Mouse (Mus musculus) adrenal gland, adult 8-10 months (tissue): Measurements from ENCODE around the gene Rnf114. TPM values are rescaled to one million over a fixed set of nuclear protein-coding genes. Genes with fewer than 3 reads are reported as not detected.

Experiments used
- DNase-seq: peaks from one replicate; pipeline ENCODE4 v3.0.0; 2022
- total RNA-seq, 4 experiments: library from RNA; stranded (reverse); gene quantifications; 2 replicates each; pipeline ENCODE4 v1.2.4; 2022

Gene Rnf114
- total RNA-seq, 4 experiments from 2014 or later = 74.5 to 110 (median 100) TPM

DNA sequence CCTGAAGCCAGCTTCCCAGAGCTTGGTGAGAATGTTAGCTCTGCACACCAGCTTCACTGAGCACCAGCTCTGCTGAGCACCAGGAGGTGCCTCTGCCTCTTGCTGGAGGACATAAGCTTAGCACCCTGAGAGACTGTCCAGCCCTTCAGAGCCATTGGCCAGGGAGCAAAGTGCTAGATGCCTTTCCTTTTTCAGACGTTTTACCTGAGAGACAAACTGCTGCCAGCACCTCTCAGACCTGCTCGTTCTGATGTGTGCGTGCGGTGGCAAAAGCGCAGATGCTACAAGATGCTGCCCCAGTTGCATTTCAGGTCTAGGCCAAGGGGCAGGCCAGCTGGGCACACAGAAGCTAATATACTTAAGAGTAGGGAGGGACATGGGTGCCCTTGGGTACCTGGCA is 16.8 kb upstream of the Rnf114 start:
- no peak for DNase-seq

GRCm38 (mm10) chr2:167476200-167476688 is 16.2 kb upstream of the Rnf114 start:
- no peak for DNase-seq

- no peak for DNase-seq
These were observed 15.7 kb upstream of the Rnf114 start for GRCm38 (mm10) chr2:167476762-167477161.

GRCm38 (mm10) chr2:167478128-167478527 is 14.3 kb upstream of the Rnf114 start:
- DNase-seq = no peak

DNA sequence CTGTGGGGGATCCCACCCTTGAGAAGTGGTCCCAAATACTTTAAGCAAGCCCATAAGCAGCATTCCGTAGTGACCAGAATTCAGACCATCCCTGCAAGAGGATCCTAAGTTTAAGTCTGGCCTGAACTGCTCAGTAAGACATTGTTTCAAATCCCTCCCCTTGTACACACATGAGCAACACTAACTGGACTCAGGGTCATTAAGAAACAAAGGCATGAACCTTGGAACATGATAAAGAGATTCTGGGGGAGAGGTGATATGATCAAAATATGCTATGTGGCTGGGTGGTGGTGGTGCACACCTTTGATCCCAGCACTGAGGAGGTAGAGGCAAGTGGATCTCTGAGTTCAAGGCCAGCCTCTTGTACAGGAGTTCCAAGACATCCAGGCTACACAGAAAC is 12.9 kb upstream of the Rnf114 start:
- DNase-seq = no peak

GRCm38 (mm10) chr2:167482681-167483080 is 9.8 kb upstream of the Rnf114 start:
- DNase-seq = no peak

- DNase-seq = no peak
These were observed 9.2 kb upstream of the Rnf114 start for GRCm38 (mm10) chr2:167483081-167483826.

DNA sequence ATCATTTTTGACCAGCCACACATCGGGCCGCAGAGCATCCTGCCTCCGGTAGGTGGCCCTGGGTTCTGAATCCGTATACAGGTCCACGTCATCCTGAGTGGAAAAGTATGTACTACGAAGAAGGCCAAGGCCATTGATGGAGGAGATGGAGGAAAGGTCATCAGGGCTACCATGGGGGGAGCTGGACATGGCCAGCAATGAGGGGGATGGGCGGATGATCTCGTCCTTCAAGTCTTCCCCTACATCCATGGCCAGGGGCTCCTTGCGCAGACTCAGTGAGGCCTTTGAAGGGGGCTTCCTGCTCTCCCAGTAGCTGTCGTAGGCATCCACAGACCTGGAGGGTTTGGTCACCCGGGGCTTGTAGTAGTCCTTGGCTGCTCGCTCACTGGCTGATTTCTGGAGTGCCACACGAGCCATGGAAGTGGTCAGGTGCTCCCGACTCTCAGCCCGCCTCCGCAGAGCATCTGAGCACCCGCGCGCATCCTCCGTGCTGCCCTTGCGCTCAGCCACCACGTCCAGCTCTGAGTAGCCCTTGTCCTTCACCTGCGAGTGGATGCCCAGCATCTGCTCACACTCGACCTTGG is 8.5 kb upstream of the Rnf114 start:
- no peak for DNase-seq

DNA sequence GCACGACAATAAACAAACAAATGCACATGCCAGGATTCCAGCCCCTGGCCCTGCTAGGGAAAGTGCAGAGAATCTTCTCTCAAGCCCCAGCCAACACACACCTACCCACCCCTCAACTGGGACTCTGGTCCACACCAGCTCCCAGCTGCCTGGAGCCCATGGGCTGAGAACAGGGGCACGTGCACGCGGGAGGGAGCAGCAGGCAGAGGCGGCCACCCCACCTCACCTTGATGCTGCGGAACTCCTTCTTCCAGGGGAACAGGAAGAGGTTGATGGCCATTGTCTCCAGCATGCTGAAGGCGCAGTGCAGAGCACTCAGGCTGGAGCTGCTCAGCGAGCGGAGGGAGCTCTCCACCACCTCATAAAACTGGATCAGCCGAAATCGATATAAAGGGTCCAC is 7.5 kb upstream of the Rnf114 start:
- DNase-seq = no peak

DNA sequence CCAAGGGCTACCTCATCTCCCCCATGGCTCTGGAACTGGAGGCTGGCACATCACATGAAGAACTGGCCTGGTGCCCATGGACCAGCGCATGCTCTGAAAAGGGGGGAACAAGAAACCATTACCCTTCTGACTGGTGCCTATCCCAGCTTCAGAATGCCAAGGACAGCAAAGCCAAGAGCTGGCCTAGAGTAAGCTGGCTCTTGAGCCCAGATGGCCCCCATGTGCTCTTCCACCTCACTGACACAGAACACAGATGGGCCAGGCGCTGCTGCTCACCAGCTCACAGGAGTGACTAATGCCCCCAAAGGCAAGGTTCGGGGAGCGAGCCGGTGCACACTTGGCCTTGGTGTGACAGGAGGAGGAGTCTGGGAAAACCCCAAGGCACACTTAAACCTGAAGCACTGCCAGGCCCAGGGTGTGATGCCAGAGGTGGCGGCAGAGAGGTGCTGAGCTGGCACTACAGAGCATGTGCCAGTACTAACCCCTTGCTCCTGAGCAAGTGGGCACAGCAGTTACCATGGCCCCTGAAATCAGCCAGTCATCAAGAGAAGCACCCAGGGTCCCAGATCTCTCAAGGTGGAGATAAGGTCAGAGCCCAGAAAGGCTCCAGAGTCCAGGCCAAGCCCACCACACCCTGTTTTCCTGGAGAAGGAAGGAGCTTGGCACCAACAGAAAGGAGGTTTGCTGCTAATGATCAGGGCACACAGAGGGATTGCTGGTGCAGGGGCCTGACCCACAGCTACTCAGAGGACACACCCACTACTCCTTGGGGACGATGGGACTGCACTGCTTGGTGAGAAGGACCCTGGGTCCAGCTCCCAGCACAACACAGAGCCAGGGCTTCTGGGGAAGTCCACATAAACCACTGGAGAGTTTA is 6.7 kb upstream of the Rnf114 start:
- DNase-seq = peak; percentile 88

DNA sequence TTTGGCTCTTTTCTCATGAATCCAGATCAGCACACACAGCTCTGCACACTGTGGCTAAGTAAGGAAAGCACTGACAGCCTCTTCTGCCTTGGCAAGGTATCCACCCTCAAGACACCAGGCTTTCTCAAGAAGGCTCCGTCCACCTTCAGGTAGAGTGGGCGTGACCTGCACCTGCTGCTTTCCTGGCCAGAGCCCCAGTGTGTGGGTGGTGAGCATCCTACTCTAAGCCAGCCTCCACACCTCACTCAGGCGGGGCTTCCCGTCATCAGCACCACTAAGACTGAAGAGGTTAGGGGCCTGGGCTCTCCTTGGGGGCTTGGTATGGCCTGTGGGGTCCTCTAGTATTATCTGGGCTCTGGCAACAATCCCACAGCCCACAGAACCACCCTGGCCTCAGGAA is 5.9 kb upstream of the Rnf114 start:
- DNase-seq = no peak

DNA sequence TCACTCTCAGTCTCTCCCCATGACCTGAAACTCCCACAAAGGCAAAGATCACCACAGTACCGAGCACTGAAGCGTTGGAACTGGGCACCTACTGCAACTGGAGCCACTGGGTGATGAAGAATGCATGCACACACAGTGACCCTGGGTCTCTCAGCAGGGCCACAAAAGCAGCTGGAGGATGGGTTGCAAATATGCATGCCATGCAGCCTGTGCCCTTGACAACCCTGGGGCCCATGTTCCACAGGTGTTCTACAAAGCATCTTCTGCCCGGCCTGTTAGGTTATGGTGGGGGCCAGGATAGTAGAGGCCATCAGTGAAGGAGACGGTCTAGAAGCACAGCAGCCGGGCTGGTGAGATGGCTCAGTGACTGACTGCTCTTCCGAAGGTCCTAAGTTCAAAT is 4.9 kb upstream of the Rnf114 start:
- no peak for DNase-seq

DNA sequence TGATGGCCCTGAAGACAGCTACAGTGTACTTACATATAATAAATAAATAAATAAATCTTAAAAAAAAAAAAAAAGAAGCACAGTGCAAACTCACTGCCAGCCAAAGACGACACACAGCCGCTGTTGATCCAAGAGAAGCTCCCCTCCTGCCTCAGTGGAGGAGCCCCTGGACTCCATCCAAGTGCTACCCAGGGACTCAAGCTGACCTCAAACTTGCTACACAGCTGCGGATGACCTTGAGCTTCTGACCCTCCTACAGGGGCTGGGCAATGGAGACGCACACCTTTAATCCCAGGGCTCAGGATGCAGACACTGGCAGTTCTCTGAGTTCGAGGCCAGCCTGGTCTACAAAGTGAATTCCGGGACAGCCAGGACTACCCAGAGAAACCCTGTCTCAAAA is 4.5 kb upstream of the Rnf114 start:
- no peak for DNase-seq

- no peak for DNase-seq
These were observed 1.5 kb upstream of the Rnf114 start for GRCm38 (mm10) chr2:167490813-167491525.

DNA sequence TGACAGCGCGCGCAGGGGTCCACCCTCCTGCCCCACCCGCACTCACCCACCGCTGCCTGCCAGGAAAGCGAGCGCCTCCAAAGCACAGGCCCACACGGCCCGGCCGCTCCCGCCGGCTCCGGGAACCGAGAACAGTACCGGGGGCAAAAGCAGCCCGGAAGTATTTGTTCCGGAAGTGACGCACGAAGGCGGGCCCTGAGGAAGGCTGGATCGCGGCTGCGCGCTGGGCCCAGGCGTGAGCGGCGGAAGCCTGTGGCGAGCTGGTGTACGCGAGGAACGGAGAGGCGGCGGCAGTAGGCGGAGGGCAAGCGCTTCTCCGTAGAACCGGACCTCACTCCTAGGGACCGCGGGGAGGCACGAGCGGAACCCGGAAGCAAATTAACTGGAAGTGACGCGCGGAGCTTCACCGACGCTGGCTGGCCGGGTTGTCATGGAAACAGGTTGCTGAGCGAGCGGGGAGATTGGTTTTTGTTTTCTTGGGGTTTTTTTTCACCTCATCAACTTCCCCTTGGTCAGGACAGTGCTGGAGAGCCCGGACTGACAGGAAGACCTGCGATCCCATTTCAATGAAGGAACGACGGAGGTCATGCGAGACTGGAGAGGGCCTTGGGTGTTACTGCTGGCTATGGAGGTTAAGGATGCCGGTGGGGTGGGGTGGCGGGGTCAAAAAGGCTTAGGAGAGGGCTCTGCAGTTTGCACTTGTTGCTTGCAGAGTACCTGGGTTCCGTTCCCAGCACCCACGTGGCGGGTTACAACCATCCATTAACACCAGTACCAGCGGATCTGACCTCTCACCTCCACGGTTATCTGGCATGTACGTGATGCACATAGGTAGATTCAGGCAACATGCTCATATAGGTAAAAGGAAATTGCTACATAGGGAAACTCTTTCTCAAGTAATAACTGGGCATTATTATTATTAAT is 530 bp downstream of the Rnf114 start, which contains the start of gene Spata2:
Spata2 (minus strand) TSS at position 175 of the 924 bp plus-strand sequence.
- peak; percentile 91 for DNase-seq

DNA sequence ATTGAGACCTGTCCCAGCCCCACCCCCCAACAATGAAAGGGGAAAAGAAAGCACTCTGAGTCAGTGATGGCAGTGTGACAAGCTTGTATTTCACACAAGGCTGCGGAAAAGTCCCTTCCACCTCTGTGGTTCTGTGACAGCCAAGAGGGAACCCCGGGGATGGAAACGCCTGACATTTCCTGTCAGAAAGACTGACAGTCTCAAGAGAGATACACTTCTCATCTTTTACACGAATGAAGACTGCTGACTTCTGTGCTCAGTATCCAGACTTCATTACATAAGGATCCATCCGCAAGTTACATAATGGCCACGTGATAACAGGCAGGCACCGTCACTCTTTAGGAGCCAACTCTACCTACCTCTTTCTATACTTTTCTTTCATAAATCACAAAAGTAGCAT is 4.0 kb downstream of the Rnf114 start:
- DNase-seq = no peak

DNA sequence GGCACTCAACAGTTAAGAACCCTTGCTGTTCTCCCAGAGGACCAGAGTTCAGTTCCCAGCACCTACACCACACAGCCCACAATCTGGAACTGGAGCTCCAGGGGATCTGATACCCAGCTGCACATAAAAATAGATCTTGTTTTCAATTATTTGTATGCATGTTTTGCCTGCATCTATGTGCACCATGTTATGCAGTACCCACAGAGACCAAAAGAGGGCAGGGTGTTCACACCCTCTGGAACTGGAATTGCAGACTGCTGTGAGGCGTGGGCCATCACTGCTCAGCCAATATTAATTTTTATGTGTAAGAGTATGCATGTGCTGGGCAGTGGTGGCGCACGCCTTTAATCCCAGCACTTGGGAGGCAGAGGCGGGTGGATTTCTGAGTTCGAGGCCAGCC is 4.8 kb downstream of the Rnf114 start:
- DNase-seq = no peak

DNA sequence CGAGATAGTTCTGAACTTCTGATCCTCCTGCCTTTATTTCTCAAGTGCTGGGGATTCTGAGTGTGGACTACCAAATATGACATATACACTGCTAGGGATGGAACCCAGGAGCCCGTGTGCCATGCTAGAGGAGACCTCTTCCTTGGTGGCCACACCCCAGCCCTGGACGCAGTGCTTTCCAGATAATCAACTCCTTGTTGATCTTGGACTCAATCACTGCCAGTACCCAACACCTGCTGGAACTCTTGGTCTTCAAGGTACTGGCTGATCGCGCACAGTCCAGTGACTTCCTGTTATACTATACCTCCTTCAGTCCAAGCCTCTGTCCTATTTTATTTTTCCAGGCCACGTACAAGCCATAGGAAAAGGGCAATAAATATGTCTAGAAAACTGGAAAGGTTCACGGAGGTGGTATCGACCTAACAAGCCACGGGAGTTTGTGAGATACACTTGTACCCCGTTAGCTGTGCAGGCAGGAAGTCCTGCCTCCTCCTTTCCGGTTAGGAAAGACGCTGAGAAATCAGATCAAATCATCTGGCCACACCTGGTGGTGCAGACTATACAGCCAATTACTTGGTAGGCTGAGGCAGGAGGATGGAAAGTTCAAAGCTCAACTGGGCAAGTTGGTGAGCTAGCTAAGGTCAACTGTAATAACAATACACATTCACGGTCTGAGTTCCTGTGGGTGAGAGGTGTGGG is 10.3 kb downstream of the Rnf114 start:
- DNase-seq = no peak

- peak; percentile 76 for DNase-seq
These were observed 10.9 kb downstream of the Rnf114 start for GRCm38 (mm10) chr2:167503253-167503895.

GRCm38 (mm10) chr2:167503896-167504349 is 11.5 kb downstream of the Rnf114 start:
- peak; percentile 64 for DNase-seq
